Mouse (Mus musculus) sigmoid colon, adult 10 weeks (tissue): ENCODE measurements around the gene Atcay. TPM values are rescaled to one million over a fixed set of nuclear protein-coding genes. Genes with fewer than 3 reads are reported as not detected.

Experiments
- polyA plus RNA-seq: library from polyadenylated mRNA; stranded (reverse); fragments of 350-450 nt; fragmentation: Illumina TruSeq; extraction: RNeasy Lipid Tissue Mini Kit (QIAGEN cat#74804); gene quantifications from one replicate; pipeline ENCODE4 v1.2.3, GENCODE M21; 2014; ENCODE audit warnings: low read depth, low replicate concordance

Gene Atcay
- 0.19 TPM for polyA plus RNA-seq

GRCm38 (mm10) chr10:81230438-81231332, at the start of gene Atcay:
Atcay (minus strand) TSS chr10:81230833.

GRCm38 (mm10) chr10:81266211-81267105, 35.8 kb upstream of the Atcay start, which contains the start of the genes Mrpl54 and Apba3:
Mrpl54 (minus strand) TSS chr10:81266934.
Apba3 (plus strand) TSS chr10:81266960.

GRCm38 (mm10) chr10:81252424-81253419, 22.1 kb upstream of the Atcay start, which contains the start of gene Matk:
Matk (plus strand) TSS chr10:81252935.

DNA sequence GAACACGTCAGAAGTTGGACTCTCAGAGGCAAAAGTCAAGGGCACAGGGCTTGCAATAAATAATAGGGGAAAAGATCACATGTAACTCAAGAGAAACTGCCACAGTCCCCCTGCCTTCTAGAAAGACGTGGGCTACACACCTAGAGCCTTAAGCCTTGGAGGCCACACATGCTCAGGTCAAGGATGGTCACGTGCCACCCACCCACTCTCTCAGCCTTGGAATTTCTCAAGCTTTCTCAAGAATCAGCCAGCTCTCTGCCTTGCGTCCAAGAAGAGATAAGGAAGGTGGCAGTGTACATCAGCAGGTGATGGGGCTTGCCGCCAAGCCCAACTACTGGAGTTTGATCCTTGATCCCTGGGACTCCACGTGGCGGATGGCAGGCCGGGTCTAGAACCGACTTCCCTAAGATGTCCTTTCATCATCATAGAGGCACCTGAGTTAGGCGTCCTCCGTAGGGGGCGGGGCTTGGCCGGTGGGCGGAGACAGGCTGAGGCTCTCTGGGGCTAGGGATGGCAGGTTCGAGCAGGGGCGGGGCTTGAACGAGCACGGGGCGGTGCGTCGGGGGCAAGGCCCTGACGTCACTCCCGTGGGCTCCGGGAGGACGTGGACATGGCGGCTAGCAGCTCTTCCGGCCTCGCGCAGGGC, 2.1 kb upstream of the Atcay start, which contains the start of gene Zfr2:
Zfr2 (plus strand) TSS at position 576 of the 646 bp plus-strand sequence.

GRCm38 (mm10) chr10:81201807-81202758, 28.6 kb downstream of the Atcay start, which contains the start of gene Nmrk2:
Nmrk2 (minus strand) TSS chr10:81202051.

GRCm38 (mm10) chr10:81183805-81184204, 46.8 kb downstream of the Atcay start, which contains the start of gene 4930442H23Rik:
4930442H23Rik (minus strand) TSS chr10:81183849.

GRCm38 (mm10) chr10:81182336-81183333, 48.0 kb downstream of the Atcay start, which contains the start of gene Dapk3:
Dapk3 (plus strand) TSS chr10:81183005.

GRCm38 (mm10) chr10:81176466-81177271, 54.0 kb downstream of the Atcay start, which contains the start of gene Eef2:
Eef2 (plus strand) TSS chr10:81176631.

DNA sequence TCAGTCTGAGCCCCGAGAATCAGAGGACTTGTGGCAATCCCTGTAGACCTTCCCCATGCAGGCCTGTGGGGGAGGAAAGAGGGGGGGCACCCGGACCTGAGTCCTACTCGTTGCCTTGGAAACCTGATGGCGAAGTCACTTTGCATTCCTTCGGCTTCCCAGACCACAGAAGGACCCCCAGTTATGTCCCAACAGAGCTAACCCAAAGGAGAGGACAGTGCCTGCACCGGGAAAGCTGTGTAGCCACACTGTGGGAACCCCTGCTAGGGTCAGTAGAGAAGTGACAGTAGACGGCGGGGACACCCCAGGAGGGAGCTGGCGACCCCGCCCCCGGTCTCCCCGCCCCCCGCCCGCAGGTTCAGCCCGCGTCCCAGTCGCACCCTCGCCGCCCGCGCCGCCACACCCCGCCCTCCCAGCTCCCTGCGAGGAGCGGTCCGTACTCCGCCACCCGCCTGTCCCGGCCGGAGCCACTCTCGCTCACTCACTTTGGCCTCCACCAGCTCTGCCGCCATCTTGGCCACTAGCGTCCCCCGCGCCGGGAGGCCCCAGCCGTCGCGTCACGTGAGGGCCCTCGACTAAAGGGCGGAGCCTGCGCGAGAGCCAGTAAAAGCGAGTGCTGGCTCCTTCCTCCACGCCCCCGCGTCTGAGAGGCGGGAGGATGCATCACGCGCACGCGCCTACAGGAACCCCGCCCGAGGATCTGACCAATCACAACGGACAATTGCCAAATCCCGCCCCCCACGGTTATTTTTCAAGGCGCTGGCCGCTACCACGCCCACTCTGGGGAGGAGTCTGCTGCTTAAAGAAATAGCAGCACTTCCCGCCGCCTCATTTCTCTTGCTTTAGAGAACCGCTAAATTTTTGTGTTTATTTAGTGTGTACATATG, 63.2 kb downstream of the Atcay start, which contains the start of gene Pias4:
Pias4 (minus strand) TSS at position 724 of the 887 bp plus-strand sequence.

Other genes starting within 250 kb of the Atcay start
- gene Gng7, start 215.9 kb downstream of the Atcay start, polyA plus RNA-seq: 0.76 TPM
- gene Diras1, start 205.2 kb downstream of the Atcay start, polyA plus RNA-seq: not detected
- 0.41 TPM for gene Slc39a3, start 193.4 kb downstream of the Atcay start, polyA plus RNA-seq
- 1.3 TPM for gene Sgta, start 170.7 kb downstream of the Atcay start, polyA plus RNA-seq
- gene Thop1, start 160.8 kb downstream of the Atcay start, polyA plus RNA-seq: not detected
- gene Creb3l3, start 132.0 kb downstream of the Atcay start, polyA plus RNA-seq: 0.79 TPM
- gene Map2k2, start 124.9 kb downstream of the Atcay start, polyA plus RNA-seq: 3.0 TPM
- gene Zbtb7a, start 95.6 kb downstream of the Atcay start, polyA plus RNA-seq: 48.6 TPM
- gene Pias4, start 62.9 kb downstream of the Atcay start, polyA plus RNA-seq: not detected
- gene Eef2, start 54.2 kb downstream of the Atcay start, polyA plus RNA-seq: 12.4 TPM
- not detected for gene Dapk3, start 47.8 kb downstream of the Atcay start, polyA plus RNA-seq
- not detected for gene 4930442H23Rik, start 47.0 kb downstream of the Atcay start, polyA plus RNA-seq
- not detected for gene Nmrk2, start 28.8 kb downstream of the Atcay start, polyA plus RNA-seq
- 0.63 TPM for gene Zfr2, start 2.3 kb upstream of the Atcay start, polyA plus RNA-seq
- not detected for gene Matk, start 22.1 kb upstream of the Atcay start, polyA plus RNA-seq
- 1.2 TPM for gene Mrpl54, start 36.1 kb upstream of the Atcay start, polyA plus RNA-seq
- not detected for gene Apba3, start 36.1 kb upstream of the Atcay start, polyA plus RNA-seq
- 7.8 TPM for gene Tjp3, start 60.7 kb upstream of the Atcay start, polyA plus RNA-seq
- gene Pip5k1c, start 62.1 kb upstream of the Atcay start, polyA plus RNA-seq: 2.6 TPM
- gene Cactin, start 90.3 kb upstream of the Atcay start, polyA plus RNA-seq: 0.16 TPM
- not detected for gene Tbxa2r, start 97.9 kb upstream of the Atcay start, polyA plus RNA-seq
- not detected for gene Gipc3, start 112.4 kb upstream of the Atcay start, polyA plus RNA-seq
- gene Hmg20b, start 119.6 kb upstream of the Atcay start, polyA plus RNA-seq: 11.0 TPM
- 0.13 TPM for gene Mfsd12, start 126.7 kb upstream of the Atcay start, polyA plus RNA-seq
- gene 4930404N11Rik, start 135.0 kb upstream of the Atcay start, polyA plus RNA-seq: not detected
- gene Fzr1, start 147.7 kb upstream of the Atcay start, polyA plus RNA-seq: 0.19 TPM
- gene Dohh, start 153.6 kb upstream of the Atcay start, polyA plus RNA-seq: not detected
- 0.32 TPM for gene Gm48551, start 153.6 kb upstream of the Atcay start, polyA plus RNA-seq
- not detected for gene Gm48552, start 158.2 kb upstream of the Atcay start, polyA plus RNA-seq
- gene Smim24, start 162.2 kb upstream of the Atcay start, polyA plus RNA-seq: 21.2 TPM
- gene Nfic, start 224.8 kb upstream of the Atcay start, polyA plus RNA-seq: 8.2 TPM